Mouse (Mus musculus): ENCODE measurements around the gene Cacna1s.

DNA sequence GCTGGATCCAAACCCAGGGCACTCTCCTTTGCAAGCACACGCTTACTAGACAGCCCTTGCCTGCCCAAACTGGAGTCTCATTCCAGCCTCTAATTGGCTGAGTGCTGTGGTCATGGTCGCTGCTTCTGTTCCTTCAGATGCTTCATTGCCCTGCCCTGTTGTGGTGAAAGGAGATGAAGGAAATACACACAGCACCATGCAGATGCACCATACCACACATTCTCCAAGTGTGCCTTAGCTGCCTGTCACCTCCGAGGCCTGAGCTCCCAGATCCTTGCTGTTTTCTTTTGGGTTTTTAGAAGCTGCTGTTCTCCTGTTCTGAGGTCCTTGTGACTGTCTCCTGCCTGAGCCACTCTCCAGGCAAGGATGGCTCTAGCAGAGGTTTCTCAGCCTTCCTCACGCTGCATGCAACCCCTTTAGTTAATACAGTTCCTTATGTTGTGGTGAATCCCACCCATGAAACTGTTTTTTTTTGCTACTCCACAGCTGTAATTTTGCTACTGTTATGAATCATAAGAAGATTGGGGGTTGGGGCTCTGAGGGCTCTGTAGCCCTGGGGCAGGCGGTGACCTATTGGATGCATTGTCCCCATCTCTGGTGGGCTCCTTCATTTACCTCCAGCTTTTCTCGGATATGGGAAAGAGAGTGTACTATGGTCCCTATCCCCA lies 83.4 kb downstream of the Cacna1s start:
- no peak for TF ChIP-seq MAX (IDR thresholded peaks at IDR 0.05)
- no peak for TF ChIP-seq CTCF (IDR thresholded peaks at IDR 0.05; ENCODE audit: control insufficient read depth, insufficient read depth, insufficient read length)
- TF ChIP-seq MYOG (IDR thresholded peaks at IDR 0.05; ENCODE audit: control insufficient read depth, extremely low read depth, insufficient read length), result no peak
- no peak for TF ChIP-seq CEBPB (IDR thresholded peaks at IDR 0.05; ENCODE audit: low read depth)
- no peak for TF ChIP-seq FOSL1 (IDR thresholded peaks at IDR 0.05; ENCODE audit: insufficient read depth, low read length, poor library complexity, severe bottlenecking)
- TF ChIP-seq MYOD1 (IDR thresholded peaks at IDR 0.05; ENCODE audit: control insufficient read depth, insufficient read length, low read depth), result no peak
